Mouse (Mus musculus) liver, adult 10 weeks (tissue): ENCODE data around the gene Insm2. TPM values are rescaled to one million over a fixed set of nuclear protein-coding genes. Genes with fewer than 3 reads are reported as not detected.

ENCODE experiments used
- polyA plus RNA-seq: library from polyadenylated mRNA; stranded (reverse); fragments of 350-450 nt; fragmentation: Illumina TruSeq; extraction: RNeasy Lipid Tissue Mini Kit (QIAGEN cat#74804); gene quantifications from one replicate; pipeline ENCODE4 v1.2.3, GENCODE M21; 2014; ENCODE audit warnings: low read depth, low replicate concordance

Gene Insm2
- not detected for polyA plus RNA-seq

GRCm38 (mm10) chr12:55598887-55599561 lies at the start of gene Insm2:
Gene Insm2, plus strand, starts transcription at chr12:55599427.

GRCm38 (mm10) chr12:55565206-55565605 lies 34.0 kb upstream of the Insm2 start, which contains the start of gene Aldoart2:
Gene Aldoart2, plus strand, starts transcription at chr12:55565239.

Other genes starting within 250 kb of the Insm2 start
- 277 TPM for gene Psma6, start 215.2 kb upstream of the Insm2 start, polyA plus RNA-seq
- gene Nfkbia, start 106.8 kb upstream of the Insm2 start, polyA plus RNA-seq: 19.6 TPM
- not detected for gene Aldoart2, start 34.2 kb upstream of the Insm2 start, polyA plus RNA-seq
- 8.4 TPM for gene Ralgapa1, start 221.7 kb downstream of the Insm2 start, polyA plus RNA-seq
- 7.5 TPM for gene Brms1l, start 236.9 kb downstream of the Insm2 start, polyA plus RNA-seq